Mouse (Mus musculus) CH12.LX (cell line): ENCODE data around the gene Oxsm. TPM values are rescaled to one million over a fixed set of nuclear protein-coding genes. Genes with fewer than 3 reads are reported as not detected.

Source experiments
- DNase-seq: peaks from one replicate; pipeline ENCODE4 v3.0.0-alpha.2; 2013; ENCODE audit errors: extremely low read depth
- H3K27ac ChIP-seq: 2 replicates; pipeline ENCODE4 v1.5.1; 2012; ENCODE audit warnings: low read depth, mild to moderate bottlenecking, control low read depth, moderate library complexity; ENCODE audit not compliant: insufficient read depth
- H3K27me3 ChIP-seq: replicated peaks from 2 replicates; pipeline ENCODE3; 2012; ENCODE audit warnings: inconsistent platforms
- H3K36me3 ChIP-seq, 2 experiments: replicated peaks in 1 of 2; 2 replicates each; pipeline versions ENCODE3 to v1.6.1; 2012; ENCODE audit warnings: inconsistent platforms in 1 of 2, low read length in 1 of 2, mild to moderate bottlenecking in 1 of 2, mixed read lengths in 1 of 2, moderate library complexity in 1 of 2; ENCODE audit not compliant: control insufficient read depth in 1 of 2, insufficient read depth in 1 of 2
- H3K4me1 ChIP-seq, 2 experiments: 2 replicates each; pipeline ENCODE4 v1.6.1; 2012; ENCODE audit warnings: inconsistent platforms in 1 of 2, moderate library complexity in 1 of 2; ENCODE audit not compliant: insufficient read depth in 2 of 2, control insufficient read depth in 1 of 2
- H3K4me2 ChIP-seq: 2 replicates; pipeline ENCODE4 v1.6.1; 2012; ENCODE audit warnings: low read depth, mild to moderate bottlenecking, control low read depth; ENCODE audit not compliant: poor library complexity, insufficient read depth, severe bottlenecking
- H3K4me3 ChIP-seq, 3 experiments: fragments of 150-350 bp in 1 of 3; sonication (generic) in 1 of 3; replicated peaks in 1 of 3; 2 replicates each; pipeline versions ENCODE3 to v1.5.1; 2011 to 2012; ENCODE audit warnings: low read depth in 2 of 3, low read length in 2 of 3, mild to moderate bottlenecking in 2 of 3, moderate library complexity in 2 of 3, control low read depth in 1 of 3, improper control_type of control experiment in 1 of 3, inconsistent platforms in 1 of 3, mixed read lengths in 1 of 3; ENCODE audit not compliant: poor library complexity in 1 of 3
- H3K79me2 ChIP-seq: replicated peaks from 2 replicates; pipeline ENCODE4 v1.6.1; 2012; ENCODE audit warnings: mild to moderate bottlenecking, moderate library complexity; ENCODE audit not compliant: control insufficient read depth, poor library complexity, insufficient read depth, severe bottlenecking; ENCODE audit errors: extremely low read depth
- H3K9ac ChIP-seq: 2 replicates; pipeline ENCODE4 v1.6.1; 2012; ENCODE audit warnings: low read depth, mild to moderate bottlenecking, control low read depth, moderate library complexity; ENCODE audit not compliant: insufficient read depth
- H3K9me3 ChIP-seq: replicated peaks from 2 replicates; pipeline ENCODE3; 2012; ENCODE audit warnings: low read length, inconsistent platforms, mixed read lengths
- CHD1 ChIP-seq: IDR thresholded peaks from 2 replicates; pipeline ENCODE4 v1.6.1; 2012; ENCODE audit warnings: low read depth, low read length, improper control_type of control experiment, inconsistent platforms
- ELF1 ChIP-seq: IDR thresholded peaks from 2 replicates; pipeline ENCODE4 v1.6.1; 2014; ENCODE audit warnings: low read depth, mild to moderate bottlenecking, inconsistent platforms, low read length, improper control_type of control experiment
- GABPA ChIP-seq: IDR thresholded peaks from 2 replicates; pipeline ENCODE4 v1.6.1; 2012; ENCODE audit warnings: low read depth, low read length, improper control_type of control experiment, inconsistent platforms; ENCODE audit not compliant: insufficient replicate concordance
- HCFC1 ChIP-seq: IDR thresholded peaks from 2 replicates; pipeline ENCODE4 v1.6.1; 2012; ENCODE audit warnings: low read depth, mild to moderate bottlenecking, inconsistent platforms, low read length, improper control_type of control experiment
- JUN ChIP-seq: IDR thresholded peaks from 2 replicates; pipeline ENCODE4 v1.6.1; 2011; ENCODE audit warnings: low read depth, mild to moderate bottlenecking, low read length, improper control_type of control experiment, moderate library complexity; ENCODE audit not compliant: insufficient read depth
- JUND ChIP-seq: conservative IDR thresholded peaks from 2 replicates; pipeline ENCODE4 v1.6.1; 2011; ENCODE audit warnings: low read depth, low read length, improper control_type of control experiment
- KAT2A ChIP-seq: IDR thresholded peaks from 2 replicates; pipeline ENCODE4 v1.6.1; 2012; ENCODE audit warnings: low read length, improper control_type of control experiment, inconsistent platforms; ENCODE audit not compliant: insufficient replicate concordance
- MAX ChIP-seq: IDR thresholded peaks from 2 replicates; pipeline ENCODE4 v1.6.1; 2011; ENCODE audit warnings: low read length, improper control_type of control experiment
- MAZ ChIP-seq: IDR thresholded peaks from 2 replicates; pipeline ENCODE4 v1.6.1; 2012; ENCODE audit warnings: low read depth, mild to moderate bottlenecking, inconsistent platforms, low read length, improper control_type of control experiment, moderate library complexity
- MXI1 ChIP-seq: IDR thresholded peaks from 2 replicates; pipeline ENCODE4 v1.6.1; 2011; ENCODE audit warnings: mild to moderate bottlenecking, low read depth, low read length, improper control_type of control experiment
- NELFE ChIP-seq: IDR thresholded peaks from 2 replicates; pipeline ENCODE4 v1.6.1; 2011; ENCODE audit warnings: low read depth, low read length, improper control_type of control experiment
- NRF1 ChIP-seq: IDR thresholded peaks from 2 replicates; pipeline ENCODE4 v1.6.1; 2014; ENCODE audit warnings: low read depth, mild to moderate bottlenecking, inconsistent platforms, low read length, improper control_type of control experiment, moderate library complexity
- PAX5 ChIP-seq: IDR thresholded peaks from 2 replicates; pipeline ENCODE4 v1.6.1; 2012; ENCODE audit warnings: low read length, inconsistent platforms, mixed read lengths
- POLR2A ChIP-seq: IDR thresholded peaks from 2 replicates; pipeline ENCODE4 v1.6.1; 2011; ENCODE audit warnings: low read depth, mild to moderate bottlenecking, improper control_type of control experiment, low read length
- POLR2AphosphoS2 ChIP-seq: IDR thresholded peaks from 2 replicates; pipeline ENCODE4 v1.6.1; 2011; ENCODE audit warnings: low read depth, low read length, improper control_type of control experiment
- RAD21 ChIP-seq: IDR thresholded peaks from 2 replicates; pipeline ENCODE4 v1.6.1; 2011; ENCODE audit warnings: low read depth, mild to moderate bottlenecking, low read length, improper control_type of control experiment, moderate library complexity
- TBP ChIP-seq: conservative IDR thresholded peaks from 2 replicates; pipeline ENCODE4 v1.6.1; 2011; ENCODE audit warnings: low read depth, low read length, improper control_type of control experiment
- TCF12 ChIP-seq: IDR thresholded peaks from 2 replicates; pipeline ENCODE4 v1.6.1; 2014; ENCODE audit warnings: low read depth, mild to moderate bottlenecking, inconsistent platforms, low read length, improper control_type of control experiment
- USF2 ChIP-seq: conservative IDR thresholded peaks from 2 replicates; pipeline ENCODE4 v1.6.1; 2011; ENCODE audit warnings: low read depth, low read length, improper control_type of control experiment
- ZC3H11A ChIP-seq: IDR thresholded peaks from 2 replicates; pipeline ENCODE4 v1.6.1; 2012; ENCODE audit warnings: low read depth, mild to moderate bottlenecking, inconsistent platforms, low read length, improper control_type of control experiment
- ZMIZ1 ChIP-seq: IDR thresholded peaks from 2 replicates; pipeline ENCODE4 v1.6.1; 2012; ENCODE audit warnings: low read depth, mild to moderate bottlenecking, inconsistent platforms, low read length, improper control_type of control experiment
- dilution Hi-C: fragments of 300-500 bp; cut with MboI; formaldehyde crosslinking; loops from 2 replicates; pipeline ENCODE4 v1.14.3; 2020; ENCODE audit warnings: low sequenced_read_pairs; ENCODE audit not compliant: extremely low pct_unique_long_range_greater_than_20kb, extremely low pct_ligation_motif_present
- in situ Hi-C: fragments of 300-500 bp; cut with MboI; formaldehyde crosslinking; loops from 3 replicates; pipeline ENCODE4 v1.14.3; 2019; ENCODE audit warnings: low sequenced_read_pairs, low pct_ligation_motif_present, low pct_unique_long_range_greater_than_20kb, mixed read lengths
- polyA plus RNA-seq: library from polyadenylated mRNA; unstranded; fragments of >175 nt; gene quantifications from 2 replicates; pipeline ENCODE4 v1.2.1, GENCODE M21; 2012; ENCODE audit warnings: low read depth; ENCODE audit not compliant: insufficient read length
- total RNA-seq, 2 experiments: library from RNA; depleted of rRNA; stranded (reverse); fragments of 300-350 nt in 1 of 2; fragments of >200 nt in 1 of 2; gene quantifications; 2 replicates each; pipeline ENCODE4 v1.2.3; 2012 to 2014

Gene Oxsm
- total and polyA plus RNA-seq, 3 experiments, result 6.6 to 10.8 (median 8.7) TPM

- Histone ChIP-seq H3K9ac (no peak overlapping the region), H3K9me3 (peaks cover 3% of the 10 kb centered on the region), H3K4me2 (no peak overlapping the region), H3K4me1 (no peaks in the 10 kb centered on the region; a peak in 1 of 4 replicates), H3K79me2 (no peaks in the 10 kb centered on the region), H3K27ac (no peak overlapping the region), H3K4me3 (no peak overlapping the region), H3K36me3 (no peaks in the 10 kb centered on the region), H3K27me3 (no peaks in the 10 kb centered on the region)
- TF ChIP-seq TCF12 (no peak), TBP (no peak), KAT2A (no peak), JUN (no peak), CHD1 (no peak), HCFC1 (no peak), ZMIZ1 (no peak), NRF1 (no peak), JUND (no peak), POLR2A (no peak), GABPA (no peak), ELF1 (no peak), ZC3H11A (no peak), PAX5 (no peak), MXI1 (no peak), POLR2AphosphoS2 (no peak), RAD21 (no peak), USF2 (no peak)
- dilution Hi-C loops (no loop called here), in situ Hi-C loops (no loop called here)
- DNase-seq, result no peak
Observed at GRCm38 (mm10) chr14:16230581-16230980, 19.0 kb downstream of the Oxsm start.

GRCm38 (mm10) chr14:16229395-16229794, 20.2 kb downstream of the Oxsm start:
- Histone ChIP-seq H3K4me1 (no peaks in the 10 kb centered on the region; a peak in 1 of 4 replicates), H3K9me3 (peaks cover 3% of the 10 kb centered on the region), H3K36me3 (no peaks in the 10 kb centered on the region), H3K27me3 (no peaks in the 10 kb centered on the region), H3K79me2 (no peaks in the 10 kb centered on the region), H3K4me3 (no peak overlapping the region), H3K4me2 (no peak overlapping the region), H3K27ac (no peak overlapping the region), H3K9ac (no peak overlapping the region)
- dilution Hi-C loops (no loop called here), in situ Hi-C loops (no loop called here)
- no peak for DNase-seq
- TF ChIP-seq MAZ (no peak), POLR2AphosphoS2 (no peak), MAX (no peak), POLR2A (no peak), CHD1 (no peak), NELFE (no peak)
